Mouse (Mus musculus): Measurements from ENCODE around the gene P4ha3.

- no peak for TF ChIP-seq MYOG (IDR thresholded peaks at IDR 0.05; ENCODE audit: control insufficient read depth, extremely low read depth, insufficient read length)
- no peak for TF ChIP-seq CTCF (IDR thresholded peaks at IDR 0.05; ENCODE audit: control insufficient read depth, insufficient read depth, insufficient read length)
These were observed 44.7 kb upstream of the P4ha3 start for GRCm38 (mm10) chr7:100240601-100241000.
